Mouse (Mus musculus) kidney, embryonic 14.5 days (tissue): ENCODE results near the gene 1700029I15Rik. TPM values are rescaled to one million over a fixed set of nuclear protein-coding genes. Genes with fewer than 3 reads are reported as not detected.

Source experiments
- ATAC-seq: fragments of 200-750 bp; cut with Nextera tagmentation; 2 replicates; pipeline ENCODE4 v1.8.0; 2017; ENCODE audit warnings: moderate number of reproducible peaks, mild to moderate bottlenecking, moderate TSS enrichment, moderate library complexity; ENCODE audit not compliant: low FRiP score, low TSS enrichment
- H3K27ac ChIP-seq: fragments of 300-500 bp; sonication (generic); 2 replicates; pipeline ENCODE4 v1.5.1; 2014; ENCODE audit warnings: low read depth, mild to moderate bottlenecking, low read length, moderate library complexity, mixed read lengths
- H3K27me3 ChIP-seq: fragments of 300-500 bp; sonication (generic); 2 replicates; pipeline ENCODE4 v1.6.1; 2014; ENCODE audit warnings: mild to moderate bottlenecking, low read length; ENCODE audit not compliant: control insufficient read depth, insufficient read depth
- H3K36me3 ChIP-seq: fragments of 300-500 bp; sonication (generic); 2 replicates; pipeline ENCODE4 v1.6.1; 2014; ENCODE audit warnings: low read length, mixed read lengths; ENCODE audit not compliant: control insufficient read depth, insufficient read depth
- H3K4me1 ChIP-seq: fragments of 300-500 bp; sonication (generic); 2 replicates; pipeline ENCODE4 v1.6.1; 2014; ENCODE audit warnings: low read length, mixed read lengths; ENCODE audit not compliant: control insufficient read depth, insufficient read depth
- H3K4me2 ChIP-seq: fragments of 300-500 bp; sonication (generic); replicated peaks from 2 replicates; pipeline ENCODE4 v1.6.1; 2014; ENCODE audit warnings: low read depth, mild to moderate bottlenecking, low read length
- H3K4me3 ChIP-seq: fragments of 300-500 bp; sonication (generic); 2 replicates; pipeline ENCODE4 v1.5.1; 2014; ENCODE audit warnings: mild to moderate bottlenecking, low read length
- H3K9ac ChIP-seq: fragments of 300-500 bp; sonication (generic); 2 replicates; pipeline ENCODE4 v1.6.1; 2014; ENCODE audit warnings: low read depth, mild to moderate bottlenecking, low read length, moderate library complexity
- H3K9me3 ChIP-seq: fragments of 300-500 bp; sonication (generic); 2 replicates; pipeline ENCODE4 v1.6.1; 2016; ENCODE audit warnings: low read length; ENCODE audit not compliant: control insufficient read depth
- WGBS: fragments of 180-500 bp; shearing (Covaris S2); extraction: QIAGEN DNeasy Blood & Tissue Kit; methylation state at CpG from one replicate; pipeline ENCODE4 v1.1.7; 2014; 5-methylcytosine and 5-hydroxymethylcytosine counted together
- polyA plus RNA-seq: library from polyadenylated mRNA; unstranded; fragments of >200 nt; fragmentation: Nextera tagmentation; extraction: Ambion mirVana; gene quantifications from 2 replicates; pipeline ENCODE4 v1.2.1, GENCODE M21; 2014

The 1700029I15Rik gene
- polyA plus RNA-seq, 1 experiment from 2014 or later: 2.5 TPM

- WGBS: 2% methylated on average over 45 of the region's 45 CpGs
- peak; percentile 64 for ATAC-seq
- Histone ChIP-seq H3K9me3 (no peaks in the 10 kb centered on the region), H3K4me3 (peak overlapping the region; percentile 49), H3K4me2 (peak overlapping the region; percentile 74), H3K36me3 (peaks cover 2% of the 10 kb centered on the region; the same call in 1 of the 2 replicates), H3K27me3 (peaks cover 12% of the 10 kb centered on the region; the same call in 1 of the 2 replicates), H3K4me1 (peaks cover 47% of the 10 kb centered on the region), H3K9ac (peak overlapping the region; percentile 69), H3K27ac (peak overlapping the region; percentile 94)
Measured at GRCm38 (mm10) chr2:92370821-92371805, 11.2 kb upstream of the 1700029I15Rik start.

- Histone ChIP-seq H3K36me3 (no peaks in the 10 kb centered on the region), H3K9me3 (no peaks in the 10 kb centered on the region), H3K4me1 (peaks cover 44% of the 10 kb centered on the region), H3K27ac (peak overlapping the region; percentile 94), H3K4me2 (peak overlapping the region; percentile 74; the same call in 1 of the 2 replicates), H3K27me3 (peaks cover 12% of the 10 kb centered on the region; the same call in 1 of the 2 replicates), H3K9ac (peak overlapping the region; percentile 69; the same call in 1 of the 2 replicates), H3K4me3 (no peak overlapping the region)
- no peak for ATAC-seq
- WGBS: 23% methylated on average over 10 of the region's 10 CpGs
Measured at GRCm38 (mm10) chr2:92371971-92372690, 10.2 kb upstream of the 1700029I15Rik start.

- no peak for ATAC-seq
Measured at GRCm38 (mm10) chr2:92372767-92373436, 9.4 kb upstream of the 1700029I15Rik start.

GRCm38 (mm10) chr2:92373437-92373813 is 8.9 kb upstream of the 1700029I15Rik start:
- 66% methylated on average over 11 of the region's 11 CpGs for WGBS
- no peak for ATAC-seq
- H3K27ac ChIP-seq: peak overlapping the region; percentile 94
- no peaks in the 10 kb centered on the region for H3K9me3 ChIP-seq
- peaks cover 41% of the 10 kb centered on the region for H3K4me1 ChIP-seq
- peaks cover 12% of the 10 kb centered on the region; the same call in 1 of the 2 replicates for H3K27me3 ChIP-seq
- no peak overlapping the region for H3K4me2 ChIP-seq
- peaks cover 11% of the 10 kb centered on the region for H3K36me3 ChIP-seq
- no peak overlapping the region for H3K9ac ChIP-seq
- no peak overlapping the region for H3K4me3 ChIP-seq

More at GRCm38 (mm10) chr2:92372767-92373436, 9.4 kb upstream of the 1700029I15Rik start:
- no peak overlapping the region; the same call in 1 of the 2 replicates for H3K9ac ChIP-seq
- H3K4me3 ChIP-seq: no peak overlapping the region
- peak overlapping the region; percentile 94 for H3K27ac ChIP-seq
- peaks cover 41% of the 10 kb centered on the region for H3K4me1 ChIP-seq
- peaks cover 5% of the 10 kb centered on the region for H3K36me3 ChIP-seq
- WGBS: 31% methylated on average over 9 of the region's 9 CpGs
- H3K4me2 ChIP-seq: no peak overlapping the region
- H3K9me3 ChIP-seq: no peaks in the 10 kb centered on the region
- H3K27me3 ChIP-seq: peaks cover 12% of the 10 kb centered on the region; the same call in 1 of the 2 replicates

GRCm38 (mm10) chr2:92374514-92374913 is 7.8 kb upstream of the 1700029I15Rik start, which contains the start of the genes Pex16 and Large2:
TSS of gene Pex16 (plus strand) at chr2:92374676.
TSS of gene Large2 (minus strand) at chr2:92374869.
- Histone ChIP-seq H3K9me3 (no peaks in the 10 kb centered on the region), H3K4me1 (peaks cover 36% of the 10 kb centered on the region), H3K4me2 (peak within 1 kb of the TSS; percentile 95), H3K36me3 (peaks cover 22% of the 10 kb centered on the region), H3K4me3 (peak within 1 kb of the TSS; percentile 78), H3K27me3 (peaks cover 9% of the 10 kb centered on the region; the same call in 1 of the 2 replicates), H3K9ac (peak within 1 kb of the TSS; percentile 74), H3K27ac (peak within 1 kb of the TSS; percentile 95)
- WGBS: 3% methylated on average over 16 of the region's 16 CpGs
- no peak for ATAC-seq

- Histone ChIP-seq H3K9me3 (no peaks in the 10 kb centered on the region), H3K4me1 (peaks cover 29% of the 10 kb centered on the region; the same call in 1 of the 2 replicates), H3K36me3 (peaks cover 27% of the 10 kb centered on the region), H3K27ac (peak overlapping the region; percentile 95), H3K4me2 (peak overlapping the region; percentile 95), H3K4me3 (peak overlapping the region; percentile 78), H3K9ac (peak overlapping the region; percentile 74), H3K27me3 (peaks cover 7% of the 10 kb centered on the region; the same call in 1 of the 2 replicates)
- peak; percentile 90 for ATAC-seq
- under 1% methylated on average over 29 of the region's 29 CpGs for WGBS
Measured at GRCm38 (mm10) chr2:92375099-92375623, 7.2 kb upstream of the 1700029I15Rik start.

GRCm38 (mm10) chr2:92375788-92376187 is 6.5 kb upstream of the 1700029I15Rik start:
- H3K9ac ChIP-seq: peak overlapping the region; percentile 74
- peaks cover 27% of the 10 kb centered on the region for H3K36me3 ChIP-seq
- peak overlapping the region; percentile 95 for H3K4me2 ChIP-seq
- peaks cover 25% of the 10 kb centered on the region; the same call in 1 of the 2 replicates for H3K4me1 ChIP-seq
- no peak; the same call in 1 of the 2 replicates for ATAC-seq
- WGBS: 15% methylated on average over 10 of the region's 10 CpGs
- peak overlapping the region; percentile 78 for H3K4me3 ChIP-seq
- no peaks in the 10 kb centered on the region for H3K9me3 ChIP-seq
- 0 out of 2 replicates have a peak overlapping the region, but pooled peaks have one; percentile 95 for H3K27ac ChIP-seq
- peaks cover 5% of the 10 kb centered on the region; the same call in 1 of the 2 replicates for H3K27me3 ChIP-seq

- H3K4me1 ChIP-seq: peaks cover 21% of the 10 kb centered on the region; the same call in 1 of the 2 replicates
- H3K9ac ChIP-seq: peak overlapping the region; percentile 74; the same call in 1 of the 2 replicates
- no peak overlapping the region for H3K27ac ChIP-seq
- peaks cover 29% of the 10 kb centered on the region for H3K36me3 ChIP-seq
- ATAC-seq: no peak
- 88% methylated on average over 6 of the region's 6 CpGs for WGBS
- 0 out of 2 replicates have a peak, but pooled peaks cover under 1% of the 10 kb centered on the region for H3K27me3 ChIP-seq
- H3K4me3 ChIP-seq: peak overlapping the region; percentile 78; the same call in 1 of the 2 replicates
- no peaks in the 10 kb centered on the region for H3K9me3 ChIP-seq
- H3K4me2 ChIP-seq: peak overlapping the region; percentile 95; the same call in 1 of the 2 replicates
Measured at GRCm38 (mm10) chr2:92376300-92376699, 6.0 kb upstream of the 1700029I15Rik start.
